In the genomic region with DNA sequence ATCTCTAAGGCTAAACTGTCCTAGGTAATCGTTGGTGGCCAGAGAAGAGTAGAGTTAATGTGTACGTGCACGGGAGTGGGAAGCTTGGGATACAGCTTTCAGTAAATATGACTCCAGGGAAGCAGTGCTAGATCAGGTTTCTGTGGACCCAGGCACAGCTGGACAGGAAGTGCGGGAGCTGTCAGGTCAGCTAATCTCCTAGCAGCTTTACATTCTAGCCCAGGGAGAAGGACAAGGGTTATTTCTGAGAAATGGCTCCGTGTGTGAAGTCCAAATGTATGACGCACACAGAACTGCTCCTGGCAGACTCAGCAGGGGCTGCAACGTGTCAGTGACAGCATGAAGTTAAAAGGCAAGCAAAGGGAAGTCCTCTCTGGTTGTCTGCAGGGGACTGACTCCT, we compare ENCODE assay signal across 13 mouse cellular contexts. TPM values are rescaled to one million over a fixed set of nuclear protein-coding genes. Genes with fewer than 3 reads are reported as not detected.
A peak's percentile ranks its signal among the peaks of the same experiment; 100 is the strongest.
DNase-seq lines count a peak whose midpoint lies in the region; ATAC-seq and TF ChIP-seq lines count a peak whose summit lies in the region.
"Had no signal": no experiment of that assay in that cellular context is flagged by ENCODE, and none has a peak within 500 bp of the region (broad histone marks: within the 10 kb centered on the region; RNA-seq: fewer than 3 reads in every experiment).

No protein-coding gene starts in this region.

- intact Hi-C loops in left cerebral cortex, postnatal 36 days (cut with DNase I): no loop called here

- no peaks in the 10 kb centered on the region for H3K36me3 ChIP-seq in heart, postnatal 0 days (replicated peaks; ENCODE audit: control insufficient read depth, insufficient read depth, low read length)
- no peaks in the 10 kb centered on the region for H3K36me3 ChIP-seq in forebrain, embryonic 10.5 days (replicated peaks)
- H3K36me3 ChIP-seq: neural tube, embryonic 13.5 days had no signal

- peak overlapping the region; percentile 31 for H3K27ac ChIP-seq in heart, postnatal 0 days (ENCODE audit: low read depth)
- H3K27ac ChIP-seq in forebrain, embryonic 10.5 days: no peak overlapping the region
- H3K27ac ChIP-seq: neural tube, embryonic 13.5 days had no signal

- WGBS in heart, postnatal 0 days: 30% methylated on average over 7 of the region's 7 CpGs
- 63% methylated on average over 7 of the region's 7 CpGs for WGBS in forebrain, embryonic 10.5 days

- no peak overlapping the region for H3K4me3 ChIP-seq in heart, postnatal 0 days (ENCODE audit: low read depth, low read length)
- no peak overlapping the region for H3K4me3 ChIP-seq in forebrain, embryonic 10.5 days
- H3K4me3 ChIP-seq: neural tube, embryonic 13.5 days had no signal

- no peaks in the 10 kb centered on the region for H3K27me3 ChIP-seq in heart, postnatal 0 days (ENCODE audit: control insufficient read depth, insufficient read depth, low read length)
- no peaks in the 10 kb centered on the region for H3K27me3 ChIP-seq in forebrain, embryonic 10.5 days (ENCODE audit: poor library complexity, severe bottlenecking)
- H3K27me3 ChIP-seq: neural tube, embryonic 13.5 days had no signal

- ATAC-seq in heart, postnatal 0 days (ENCODE audit: insufficient read depth, low read depth): peak; percentile 77

- no peaks in the 10 kb centered on the region for H3K9me3 ChIP-seq in heart, postnatal 0 days (replicated peaks; ENCODE audit: control insufficient read depth, low read length)
- no peaks in the 10 kb centered on the region for H3K9me3 ChIP-seq in forebrain, embryonic 10.5 days
- H3K9me3 ChIP-seq: neural tube, embryonic 13.5 days had no signal

- H3K4me1 ChIP-seq in heart, postnatal 0 days (ENCODE audit: control insufficient read depth, insufficient read depth): no peaks in the 10 kb centered on the region
- H3K4me1 ChIP-seq in forebrain, embryonic 10.5 days: peaks cover 19% of the 10 kb centered on the region; the same call in 1 of the 2 replicates

- no peak for TF ChIP-seq CTCF in heart, postnatal 0 days (IDR thresholded peaks at IDR 0.05; ENCODE audit: low read depth)

- no peak overlapping the region for H3K4me2 ChIP-seq in heart, postnatal 0 days (ENCODE audit: low read depth, low read length)
- H3K4me2 ChIP-seq: neural tube, embryonic 13.5 days had no signal

- DNase-seq in kidney, postnatal 4 days: peak; percentile 59
- DNase-seq in kidney, adult 11 months: no peak
- DNase-seq in embryo, embryonic 11 days: peak; percentile 51
- DNase-seq in heart, postnatal 0 days (ENCODE audit: low spot score): peak; percentile 67
- peak; percentile 50 to 70 for DNase-seq in lung, postnatal 4 days
- no peak for DNase-seq in thymus, postnatal 0 days (ENCODE audit: low spot score)
- DNase-seq in left cerebral cortex, postnatal 36 days (ENCODE audit: low spot score in 2 of 2): no peak
- no peak for DNase-seq in forebrain, embryonic 10.5 days (ENCODE audit: extremely low spot score, low spot score)
- DNase-seq: adrenal gland, adult 2 months; cerebellum, adult 18-20 months; gastrocnemius, postnatal 36 days; thymus, postnatal 4 days had no signal

- no peak overlapping the region for H3K9ac ChIP-seq in heart, postnatal 0 days (replicated peaks; ENCODE audit: low read depth, low read length)
- H3K9ac ChIP-seq: neural tube, embryonic 13.5 days had no signal

- no peak for TF ChIP-seq EP300 in heart, postnatal 0 days (IDR thresholded peaks at IDR 0.05; ENCODE audit: low read depth)

RNA-seq across cellular contexts. Expression of a gene that starts 8.3 kb away (rescaled TPM):
- total RNA-seq in heart, postnatal 0 days (2014; rRNA removed; ENCODE audit: low replicate concordance): 4.7 and 5.2 TPM in 2 replicates
- 5.1 and 5.6 TPM in 2 replicates for polyA plus RNA-seq in heart, postnatal 0 days (2015; fragmentation: Nextera tagmentation; extraction: Ambion mirVana)
- 6.5 and 7.5 TPM in 2 replicates for polyA plus RNA-seq in thymus, postnatal 0 days (2015; fragmentation: Nextera tagmentation; extraction: Ambion mirVana)
- 1 to 10 TPM; 2.4 TPM for total RNA-seq in left cerebral cortex, postnatal 36 days (2021)
- polyA plus RNA-seq in forebrain, embryonic 10.5 days (2016; fragmentation: Nextera tagmentation; extraction: Ambion mirVana): 0.18 and 0.56 TPM in 2 replicates

Comparison
In these comparisons a context has a peak if more than half of its experiments do, and no peak if none do; other contexts are left out.
1. DNase-seq: peak in kidney, postnatal 4 days (2 of 2), embryo, embryonic 11 days (single experiment), heart, postnatal 0 days (single experiment) and lung, postnatal 4 days (2 of 2); none in kidney, adult 11 months (single experiment), thymus, postnatal 0 days (single experiment), left cerebral cortex, postnatal 36 days (0 of 2) and forebrain, embryonic 10.5 days (single experiment).